Mouse (Mus musculus) liver, postnatal 0 days (tissue): Measurements from ENCODE around the gene Zcchc9.

ENCODE experiments used
- CTCF ChIP-seq: sonication (generic); IDR thresholded peaks from 2 replicates; pipeline ENCODE4 v1.5.1; 2016; ENCODE audit warnings: antibody characterized with exemption, low read depth
- EP300 ChIP-seq: IDR thresholded peaks from 2 replicates; pipeline ENCODE4 v1.6.1; 2016; ENCODE audit warnings: antibody characterized with exemption, low read depth, mild to moderate bottlenecking

DNA sequence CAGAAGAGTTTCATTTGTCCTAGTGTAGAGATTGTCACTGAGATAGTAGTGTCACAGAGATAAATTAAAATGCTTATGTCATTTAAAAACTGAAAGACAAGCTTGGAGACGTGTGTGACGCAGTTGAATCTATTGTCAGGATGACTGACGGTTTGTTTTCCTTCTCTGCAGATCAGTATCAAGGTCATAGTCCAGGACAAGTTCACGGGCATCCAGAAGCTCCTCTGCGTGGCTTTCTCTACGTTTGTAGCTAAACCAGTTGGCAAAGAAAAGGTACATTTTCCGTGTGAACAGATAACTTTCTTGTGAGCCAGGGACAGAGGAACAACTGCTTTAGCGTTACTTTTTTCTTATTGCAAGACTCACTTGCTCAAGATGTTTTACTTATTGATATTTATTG, 47.7 kb downstream of the Zcchc9 start:
- no peak for TF ChIP-seq CTCF
- TF ChIP-seq EP300 = 0 out of 2 replicates have a peak, but pooled peaks have one; percentile 13
